In genomic region chr2:181364860-181365596, GRCm38 (mm10) we compare ENCODE assay signal across 8 mouse cellular contexts. TPM values are rescaled to one million over a fixed set of nuclear protein-coding genes. Genes with fewer than 3 reads are reported as not detected.
DNase-seq lines count a peak whose midpoint lies in the region; ATAC-seq lines count a peak whose summit lies in the region.

Zgpat (plus strand) TSS chr2:181364928.
Arfrp1 (minus strand) TSS chr2:181365404.

- H3K27ac ChIP-seq in hindbrain, embryonic 12.5 days: peak within 1 kb of the TSS; percentile 92

- peak within 1 kb of the TSS; percentile 92 for H3K9ac ChIP-seq in hindbrain, embryonic 12.5 days

- H3K4me3 ChIP-seq in hindbrain, embryonic 12.5 days: peak within 1 kb of the TSS; percentile 78

- peak; percentile 85 for ATAC-seq in hindbrain, embryonic 12.5 days (ENCODE audit: low FRiP score)

- peak; percentile 92 for DNase-seq in Muller cell, postnatal 12 days (ENCODE audit: inconsistent ontology term)
- peak; percentile 90 for DNase-seq in cerebellum, adult 9-11 months
- DNase-seq in frontal cortex, postnatal 10 days (ENCODE audit: low spot score in 2 of 2): peak; percentile 75 to 87
- peak; percentile 85 to 90 for DNase-seq in layer of hippocampus, postnatal 14 days (ENCODE audit: low spot score in 2 of 2)
- DNase-seq in lung, postnatal 14 days: peak; percentile 87
- peak; percentile 67 for DNase-seq in retina, adult 2 months (ENCODE audit: low read depth, low spot score)
- peak; percentile 85 to 86 for DNase-seq in thymus, postnatal 36 days

- H3K9me3 ChIP-seq in hindbrain, embryonic 12.5 days (replicated peaks): no peaks in the 10 kb centered on the region

- H3K27me3 ChIP-seq in hindbrain, embryonic 12.5 days: no peaks in the 10 kb centered on the region

- H3K36me3 ChIP-seq in hindbrain, embryonic 12.5 days: peaks cover 43% of the 10 kb centered on the region

- peak within 1 kb of the TSS; percentile 96 for H3K4me2 ChIP-seq in hindbrain, embryonic 12.5 days (replicated peaks)

- under 1% methylated on average over 68 of the region's 71 CpGs for WGBS in hindbrain, embryonic 12.5 days

- H3K4me1 ChIP-seq in hindbrain, embryonic 12.5 days: peaks cover 35% of the 10 kb centered on the region

RNA-seq across cellular contexts. Expression of gene Zgpat, which starts in this region (rescaled TPM):
- polyA plus RNA-seq in hindbrain, embryonic 12.5 days (2016; fragmentation: Nextera tagmentation; extraction: Ambion mirVana): 71.7 and 74.7 TPM in 2 replicates
- 10 to 100 TPM; 60.3 to 65.3 TPM for total RNA-seq in layer of hippocampus, postnatal 14 days (2021)

RNA-seq across cellular contexts. Expression of gene Arfrp1, which starts in this region (rescaled TPM):
- polyA plus RNA-seq in hindbrain, embryonic 12.5 days (2016; fragmentation: Nextera tagmentation; extraction: Ambion mirVana): 68.5 and 76.6 TPM in 2 replicates
- 10 to 100 TPM; 37.0 to 37.7 TPM for total RNA-seq in layer of hippocampus, postnatal 14 days (2021)

Comparison
In these comparisons a context has a peak if more than half of its experiments do, and no peak if none do; other contexts are left out.
1. Peak in every context shown above with its lines: DNase-seq, ATAC-seq, H3K4me3 ChIP-seq and H3K27ac ChIP-seq.